Mouse (Mus musculus): ENCODE measurements around the gene Pcsk5. TPM values are rescaled to one million over a fixed set of nuclear protein-coding genes. Genes with fewer than 3 reads are reported as not detected.
A peak's percentile ranks its signal among the peaks of the same experiment; 100 is the strongest.

The Pcsk5 gene
- polyA plus RNA-seq, 1 experiment: 32.8 TPM

- H3K27ac ChIP-seq (ENCODE audit: insufficient read depth, low read depth, low read length): peak overlapping the region; percentile 92
These were observed 409.4 kb downstream of the Pcsk5 start for GRCm38 (mm10) chr19:17427824-17428560.

GRCm38 (mm10) chr19:17423306-17423705 is 414.1 kb downstream of the Pcsk5 start:
- Histone ChIP-seq H3K27ac (ENCODE audit: insufficient read depth, low read depth, low read length) (no peak overlapping the region), H3K27me3 (ENCODE audit: control insufficient read depth, insufficient read depth, low read length) (no peaks in the 10 kb centered on the region), H3K36me3 (ENCODE audit: control insufficient read depth, insufficient read depth, low read length) (no peaks in the 10 kb centered on the region), H3K4me3 (ENCODE audit: low read depth, low read length) (no peak overlapping the region), H3K4me1 (ENCODE audit: control insufficient read depth, insufficient read depth, insufficient read length, low read length) (peaks cover 11% of the 10 kb centered on the region; the same call in 1 of the 2 replicates)
- TF ChIP-seq POLR2A (IDR thresholded peaks at IDR 0.05; ENCODE audit: low read depth, low read length) (no peak), CTCF (IDR thresholded peaks at IDR 0.05; ENCODE audit: extremely low read depth, insufficient read length, insufficient replicate concordance, low read depth, low read length) (no peak)
- 37% methylated on average over 3 of the region's 3 CpGs for WGBS

More at GRCm38 (mm10) chr19:17427824-17428560, 409.4 kb downstream of the Pcsk5 start:
- H3K36me3 ChIP-seq (ENCODE audit: control insufficient read depth, insufficient read depth, low read length): peaks cover 3% of the 10 kb centered on the region; the same call in 1 of the 2 replicates
- no peak overlapping the region for H3K4me3 ChIP-seq (ENCODE audit: low read depth, low read length)
- H3K4me1 ChIP-seq (ENCODE audit: control insufficient read depth, insufficient read depth, insufficient read length, low read length): peaks cover 12% of the 10 kb centered on the region; the same call in 1 of the 2 replicates
- no peaks in the 10 kb centered on the region for H3K27me3 ChIP-seq (ENCODE audit: control insufficient read depth, insufficient read depth, low read length)
- 39% methylated on average over 2 of the region's 2 CpGs for WGBS
- TF ChIP-seq CTCF (IDR thresholded peaks at IDR 0.05; ENCODE audit: extremely low read depth, insufficient read length, insufficient replicate concordance, low read depth, low read length) (no peak), POLR2A (IDR thresholded peaks at IDR 0.05; ENCODE audit: low read depth, low read length) (no peak)

GRCm38 (mm10) chr19:17417855-17418254 is 419.6 kb downstream of the Pcsk5 start:
- Histone ChIP-seq H3K36me3 (ENCODE audit: control insufficient read depth, insufficient read depth, low read length) (no peaks in the 10 kb centered on the region), H3K27me3 (ENCODE audit: control insufficient read depth, insufficient read depth, low read length) (no peaks in the 10 kb centered on the region), H3K4me3 (ENCODE audit: low read depth, low read length) (no peak overlapping the region), H3K27ac (ENCODE audit: insufficient read depth, low read depth, low read length) (no peak overlapping the region), H3K4me1 (ENCODE audit: control insufficient read depth, insufficient read depth, insufficient read length, low read length) (peaks cover 17% of the 10 kb centered on the region)
- 74% methylated on average over 1 of the region's 1 CpGs for WGBS
- TF ChIP-seq POLR2A (IDR thresholded peaks at IDR 0.05; ENCODE audit: low read depth, low read length) (no peak), CTCF (IDR thresholded peaks at IDR 0.05; ENCODE audit: extremely low read depth, insufficient read length, insufficient replicate concordance, low read depth, low read length) (no peak)

- TF ChIP-seq CTCF (IDR thresholded peaks at IDR 0.05; ENCODE audit: extremely low read depth, insufficient read length, insufficient replicate concordance, low read depth, low read length) (no peak), POLR2A (IDR thresholded peaks at IDR 0.05; ENCODE audit: low read depth, low read length) (no peak)
- no peaks in the 10 kb centered on the region for H3K36me3 ChIP-seq (ENCODE audit: control insufficient read depth, insufficient read depth, low read length)
- H3K27me3 ChIP-seq (ENCODE audit: control insufficient read depth, insufficient read depth, low read length): no peaks in the 10 kb centered on the region
- no peak overlapping the region for H3K4me3 ChIP-seq (ENCODE audit: low read depth, low read length)
- H3K4me1 ChIP-seq (ENCODE audit: control insufficient read depth, insufficient read depth, insufficient read length, low read length): peaks cover 28% of the 10 kb centered on the region
- 57% methylated on average over 4 of the region's 4 CpGs for WGBS
- H3K27ac ChIP-seq (ENCODE audit: insufficient read depth, low read depth, low read length): peak overlapping the region; percentile 93
These were observed 424.4 kb downstream of the Pcsk5 start for GRCm38 (mm10) chr19:17412915-17413459.

DNA sequence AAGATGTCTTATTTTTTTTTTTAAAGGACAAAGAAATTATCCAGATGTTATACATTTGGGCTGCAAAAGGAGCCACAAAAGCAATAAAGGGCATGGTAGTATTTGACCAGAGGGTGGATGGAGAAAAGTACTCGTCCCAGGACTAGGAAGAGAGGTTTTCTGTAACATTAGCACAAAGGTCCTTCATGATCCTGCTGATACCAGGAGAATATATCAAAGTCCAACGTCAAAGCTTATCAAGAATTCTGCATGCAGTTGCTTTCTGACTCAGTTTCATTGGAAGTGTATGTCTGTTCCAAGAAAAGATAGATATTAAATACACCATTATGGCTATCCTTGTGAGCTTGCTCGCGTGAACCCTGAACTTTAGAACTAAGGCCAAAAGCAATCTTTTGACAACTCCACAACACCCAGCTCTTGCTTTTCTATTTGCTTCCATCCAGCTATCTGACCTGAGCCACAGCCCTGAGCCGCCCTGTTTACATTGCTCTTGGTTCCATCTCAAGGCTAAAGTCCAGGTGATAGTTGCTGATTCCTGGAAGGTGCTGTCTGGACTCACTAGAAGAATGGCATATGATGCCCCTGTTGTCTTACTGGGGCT is 426.9 kb downstream of the Pcsk5 start:
- TF ChIP-seq POLR2A (IDR thresholded peaks at IDR 0.05; ENCODE audit: low read depth, low read length): no peak
- no peak for TF ChIP-seq CTCF (IDR thresholded peaks at IDR 0.05; ENCODE audit: extremely low read depth, insufficient read length, insufficient replicate concordance, low read depth, low read length)
- H3K27me3 ChIP-seq (ENCODE audit: control insufficient read depth, insufficient read depth, low read length): no peaks in the 10 kb centered on the region
- H3K27ac ChIP-seq (ENCODE audit: insufficient read depth, low read depth, low read length): peak overlapping the region; percentile 96
- peaks cover 28% of the 10 kb centered on the region for H3K4me1 ChIP-seq (ENCODE audit: control insufficient read depth, insufficient read depth, insufficient read length, low read length)
- no peaks in the 10 kb centered on the region for H3K36me3 ChIP-seq (ENCODE audit: control insufficient read depth, insufficient read depth, low read length)
- 27% methylated on average over 5 of the region's 5 CpGs for WGBS
- no peak overlapping the region for H3K4me3 ChIP-seq (ENCODE audit: low read depth, low read length)

DNA sequence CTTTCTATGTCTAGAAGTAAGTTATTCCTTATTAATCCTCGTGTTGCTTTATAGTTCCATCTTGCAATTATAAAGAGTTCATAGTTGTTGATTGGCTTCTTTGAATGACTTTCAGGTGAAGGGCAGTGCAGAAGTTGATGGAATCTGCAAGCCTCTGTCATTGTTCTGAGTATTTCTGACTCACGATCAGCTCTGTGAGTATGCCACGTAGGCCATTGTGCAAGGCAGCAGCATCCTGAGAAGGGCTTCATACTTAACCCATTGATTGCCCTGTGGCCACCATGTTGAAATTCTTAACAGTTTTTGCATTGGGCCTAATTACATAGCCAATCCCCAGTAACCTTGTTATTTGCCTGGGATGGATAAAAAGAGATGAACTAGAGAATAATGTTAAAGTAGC is 428.1 kb downstream of the Pcsk5 start:
- no peak overlapping the region for H3K4me3 ChIP-seq (ENCODE audit: low read depth, low read length)
- H3K36me3 ChIP-seq (ENCODE audit: control insufficient read depth, insufficient read depth, low read length): no peaks in the 10 kb centered on the region
- no peak overlapping the region for H3K27ac ChIP-seq (ENCODE audit: insufficient read depth, low read depth, low read length)
- TF ChIP-seq CTCF (IDR thresholded peaks at IDR 0.05; ENCODE audit: extremely low read depth, insufficient read length, insufficient replicate concordance, low read depth, low read length) (no peak), POLR2A (IDR thresholded peaks at IDR 0.05; ENCODE audit: low read depth, low read length) (no peak)
- H3K27me3 ChIP-seq (ENCODE audit: control insufficient read depth, insufficient read depth, low read length): no peaks in the 10 kb centered on the region
- WGBS: 73% methylated on average over 3 of the region's 3 CpGs
- H3K4me1 ChIP-seq (ENCODE audit: control insufficient read depth, insufficient read depth, insufficient read length, low read length): peaks cover 23% of the 10 kb centered on the region

- TF ChIP-seq CTCF (IDR thresholded peaks at IDR 0.05; ENCODE audit: extremely low read depth, insufficient read length, insufficient replicate concordance, low read depth, low read length) (no peak), POLR2A (IDR thresholded peaks at IDR 0.05; ENCODE audit: low read depth, low read length) (no peak)
- Histone ChIP-seq H3K27me3 (ENCODE audit: control insufficient read depth, insufficient read depth, low read length) (no peaks in the 10 kb centered on the region), H3K4me3 (ENCODE audit: low read depth, low read length) (no peak overlapping the region), H3K27ac (ENCODE audit: insufficient read depth, low read depth, low read length) (no peak overlapping the region), H3K4me1 (ENCODE audit: control insufficient read depth, insufficient read depth, insufficient read length, low read length) (peaks cover 19% of the 10 kb centered on the region), H3K36me3 (ENCODE audit: control insufficient read depth, insufficient read depth, low read length) (no peaks in the 10 kb centered on the region)
These were observed 428.8 kb downstream of the Pcsk5 start for GRCm38 (mm10) chr19:17408591-17408990.
